Mouse (Mus musculus): ENCODE results near the gene Vcl. TPM values are rescaled to one million over a fixed set of nuclear protein-coding genes. Genes with fewer than 3 reads are reported as not detected.

The Vcl gene
- polyA plus RNA-seq, 1 experiment from 2014 or later: 55.5 TPM

- WGBS: under 1% methylated on average over 59 of the region's 59 CpGs
- Histone ChIP-seq H3K27ac (ENCODE audit: low read depth, low read length) (0 out of 2 replicates have a peak overlapping the region, but pooled peaks have one; percentile 42), H3K4me2 (ENCODE audit: low read depth) (peak overlapping the region; percentile 69), H3K27me3 (ENCODE audit: control insufficient read depth, insufficient read depth, low read length) (no peaks in the 10 kb centered on the region), H3K9ac (ENCODE audit: low read length) (peak overlapping the region; percentile 77), H3K4me1 (ENCODE audit: control insufficient read depth, insufficient read depth, low read length) (no peaks in the 10 kb centered on the region), H3K36me3 (ENCODE audit: control insufficient read depth, insufficient read depth, low read length) (no peaks in the 10 kb centered on the region), H3K4me3 (ENCODE audit: low read depth, low read length) (peak overlapping the region; percentile 53), H3K9me3 (ENCODE audit: control insufficient read depth, low read length) (no peaks in the 10 kb centered on the region)
- peak; percentile 94 for DNase-seq (ENCODE audit: low spot score)
- peak; percentile 97 for ATAC-seq (ENCODE audit: insufficient read depth, low FRiP score, low TSS enrichment)
These were observed 146.7 kb downstream of the Vcl start for GRCm38 (mm10) chr14:21075751-21076500.

- Histone ChIP-seq H3K27ac (ENCODE audit: low read depth, low read length) (no peak overlapping the region), H3K9me3 (ENCODE audit: control insufficient read depth, low read length) (no peaks in the 10 kb centered on the region), H3K4me2 (ENCODE audit: low read depth) (peak overlapping the region; percentile 69), H3K4me1 (ENCODE audit: control insufficient read depth, insufficient read depth, low read length) (no peaks in the 10 kb centered on the region), H3K27me3 (ENCODE audit: control insufficient read depth, insufficient read depth, low read length) (no peaks in the 10 kb centered on the region), H3K4me3 (ENCODE audit: low read depth, low read length) (peak overlapping the region; percentile 53), H3K9ac (ENCODE audit: low read length) (peak overlapping the region; percentile 77; the same call in 1 of the 2 replicates), H3K36me3 (ENCODE audit: control insufficient read depth, insufficient read depth, low read length) (no peaks in the 10 kb centered on the region)
- 46% methylated on average over 7 of the region's 7 CpGs for WGBS
- ATAC-seq (ENCODE audit: insufficient read depth, low FRiP score, low TSS enrichment): peak; percentile 42
- no peak for DNase-seq (ENCODE audit: low spot score)
These were observed 147.4 kb downstream of the Vcl start for GRCm38 (mm10) chr14:21076501-21077194.

GRCm38 (mm10) chr14:21077939-21078338, 148.7 kb downstream of the Vcl start:
- no peaks in the 10 kb centered on the region for H3K9me3 ChIP-seq (ENCODE audit: control insufficient read depth, low read length)
- no peaks in the 10 kb centered on the region for H3K36me3 ChIP-seq (ENCODE audit: control insufficient read depth, insufficient read depth, low read length)
- no peak overlapping the region for H3K27ac ChIP-seq (ENCODE audit: low read depth, low read length)
- 92% methylated on average over 4 of the region's 4 CpGs for WGBS
- H3K4me2 ChIP-seq (ENCODE audit: low read depth): no peak overlapping the region
- no peaks in the 10 kb centered on the region for H3K27me3 ChIP-seq (ENCODE audit: control insufficient read depth, insufficient read depth, low read length)
- ATAC-seq (ENCODE audit: insufficient read depth, low FRiP score, low TSS enrichment) (no peak), DNase-seq (ENCODE audit: low spot score) (no peak)
- no peak overlapping the region for H3K4me3 ChIP-seq (ENCODE audit: low read depth, low read length)
- H3K9ac ChIP-seq (ENCODE audit: low read length): no peak overlapping the region
- H3K4me1 ChIP-seq (ENCODE audit: control insufficient read depth, insufficient read depth, low read length): no peaks in the 10 kb centered on the region

GRCm38 (mm10) chr14:21078511-21078910, 149.3 kb downstream of the Vcl start:
- Histone ChIP-seq H3K4me2 (ENCODE audit: low read depth) (no peak overlapping the region), H3K9me3 (ENCODE audit: control insufficient read depth, low read length) (no peaks in the 10 kb centered on the region), H3K9ac (ENCODE audit: low read length) (no peak overlapping the region), H3K36me3 (ENCODE audit: control insufficient read depth, insufficient read depth, low read length) (no peaks in the 10 kb centered on the region), H3K27me3 (ENCODE audit: control insufficient read depth, insufficient read depth, low read length) (no peaks in the 10 kb centered on the region), H3K4me1 (ENCODE audit: control insufficient read depth, insufficient read depth, low read length) (no peaks in the 10 kb centered on the region), H3K27ac (ENCODE audit: low read depth, low read length) (no peak overlapping the region), H3K4me3 (ENCODE audit: low read depth, low read length) (no peak overlapping the region)
- ATAC-seq (ENCODE audit: insufficient read depth, low FRiP score, low TSS enrichment): no peak
- DNase-seq (ENCODE audit: low spot score): no peak

GRCm38 (mm10) chr14:21082823-21083222, 153.6 kb downstream of the Vcl start:
- no peak overlapping the region for H3K4me2 ChIP-seq (ENCODE audit: low read depth)
- H3K27ac ChIP-seq (ENCODE audit: low read depth, low read length): no peak overlapping the region
- ATAC-seq (ENCODE audit: insufficient read depth, low FRiP score, low TSS enrichment): no peak
- peaks cover 8% of the 10 kb centered on the region for H3K4me1 ChIP-seq (ENCODE audit: control insufficient read depth, insufficient read depth, low read length)
- no peak overlapping the region for H3K9ac ChIP-seq (ENCODE audit: low read length)
- H3K9me3 ChIP-seq (ENCODE audit: control insufficient read depth, low read length): no peaks in the 10 kb centered on the region
- 75% methylated on average over 1 of the region's 1 CpGs for WGBS
- H3K4me3 ChIP-seq (ENCODE audit: low read depth, low read length): no peak overlapping the region
- no peaks in the 10 kb centered on the region for H3K36me3 ChIP-seq (ENCODE audit: control insufficient read depth, insufficient read depth, low read length)
- no peak for DNase-seq (ENCODE audit: low spot score)
- H3K27me3 ChIP-seq (ENCODE audit: control insufficient read depth, insufficient read depth, low read length): no peaks in the 10 kb centered on the region

Other genes with a start within 250 kb of the Vcl start
- gene Fut11, start 234.4 kb upstream of the Vcl start, polyA plus RNA-seq (2014; fragmentation: Nextera tagmentation; extraction: Ambion mirVana): 22.6 and 23.1 TPM in 2 replicates
- 212 and 214 TPM in 2 replicates for gene Chchd1, start 226.4 kb upstream of the Vcl start, polyA plus RNA-seq (2014; fragmentation: Nextera tagmentation; extraction: Ambion mirVana)
- gene Zswim8, start 221.8 kb upstream of the Vcl start, polyA plus RNA-seq (2014; fragmentation: Nextera tagmentation; extraction: Ambion mirVana): 30.2 and 36.0 TPM in 2 replicates
- 23.0 and 24.4 TPM in 2 replicates for gene Ndst2, start 194.8 kb upstream of the Vcl start, polyA plus RNA-seq (2014; fragmentation: Nextera tagmentation; extraction: Ambion mirVana)
- 54.0 and 56.5 TPM in 2 replicates for gene Camk2g, start 135.3 kb upstream of the Vcl start, polyA plus RNA-seq (2014; fragmentation: Nextera tagmentation; extraction: Ambion mirVana)
- 0.30 and 0.62 TPM in 2 replicates for gene Plau, start 92.7 kb upstream of the Vcl start, polyA plus RNA-seq (2014; fragmentation: Nextera tagmentation; extraction: Ambion mirVana)
- gene Ap3m1, start 123.1 kb downstream of the Vcl start, polyA plus RNA-seq (2014; fragmentation: Nextera tagmentation; extraction: Ambion mirVana): 127 and 132 TPM in 2 replicates
- gene Adk, start 123.2 kb downstream of the Vcl start, polyA plus RNA-seq (2014; fragmentation: Nextera tagmentation; extraction: Ambion mirVana): 106 and 118 TPM in 2 replicates